34 mouse cellular contexts compared by ENCODE assay signal in genomic region chr16:94268205-94268604, GRCm38 (mm10). TPM values are rescaled to one million over a fixed set of nuclear protein-coding genes. Genes with fewer than 3 reads are reported as not detected.
DNase-seq lines count a peak whose midpoint lies in the region; ATAC-seq and TF ChIP-seq lines count a peak whose summit lies in the region.
"Had no signal": no experiment of that assay in that cellular context is flagged by ENCODE, and none has a peak within 500 bp of the region (broad histone marks: within the 10 kb centered on the region; RNA-seq: fewer than 3 reads in every experiment).

No protein-coding gene starts in this region.

- no peak for TF ChIP-seq CTCF in CH12.LX (conservative IDR thresholded peaks at IDR 0.05 in 1 of 2, IDR thresholded peaks at IDR 0.05 in 1 of 2; ENCODE audit: low read depth in 2 of 2, low read length in 2 of 2)

- no peak overlapping the region for H3K4me3 ChIP-seq in kidney, embryonic 16.5 days (ENCODE audit: low read length)
- H3K4me3 ChIP-seq in CH12.LX (replicated peaks in 1 of 3; ENCODE audit: low read depth in 2 of 3, low read length in 2 of 3, poor library complexity in 1 of 3) = no peak overlapping the region
- no peak overlapping the region for H3K4me3 ChIP-seq in forebrain, embryonic 10.5 days
- H3K4me3 ChIP-seq: embryonic facial prominence, embryonic 13.5 days; heart, embryonic 13.5 days; intestine, embryonic 15.5 days; limb, embryonic 13.5 days; lung, embryonic 15.5 days; neural tube, embryonic 12.5 days had no signal

- TF ChIP-seq EP300 in CH12.LX (IDR thresholded peaks at IDR 0.05; ENCODE audit: low read length) = no peak

- dilution Hi-C loops in CH12.LX (cut with MboI; ENCODE audit: extremely low pct_ligation_motif_present, extremely low pct_unique_long_range_greater_than_20kb, low sequenced_read_pairs) = no loop called here

- TF ChIP-seq POLR2A in CH12.LX (IDR thresholded peaks at IDR 0.05; ENCODE audit: low read depth, low read length) = no peak

- no peaks in the 10 kb centered on the region for H3K9me3 ChIP-seq in kidney, embryonic 16.5 days (ENCODE audit: low read length)
- H3K9me3 ChIP-seq in CH12.LX (replicated peaks; ENCODE audit: low read length) = no peaks in the 10 kb centered on the region
- no peaks in the 10 kb centered on the region for H3K9me3 ChIP-seq in forebrain, embryonic 10.5 days
- H3K9me3 ChIP-seq: embryonic facial prominence, embryonic 13.5 days; G1E; heart, embryonic 13.5 days; intestine, embryonic 15.5 days; limb, embryonic 13.5 days; lung, embryonic 15.5 days; neural tube, embryonic 12.5 days had no signal

- 0 out of 2 replicates have a peak overlapping the region, but pooled peaks have one; percentile 34 for H3K9ac ChIP-seq in kidney, embryonic 16.5 days (replicated peaks; ENCODE audit: low read length)
- no peak overlapping the region for H3K9ac ChIP-seq in CH12.LX (ENCODE audit: insufficient read depth, low read depth)
- H3K9ac ChIP-seq: embryonic facial prominence, embryonic 13.5 days; forebrain, postnatal 0 days; heart, embryonic 13.5 days; intestine, embryonic 15.5 days; limb, embryonic 13.5 days; lung, embryonic 15.5 days; neural tube, embryonic 12.5 days had no signal

- DNase-seq in kidney, adult 18-20 months = no peak
- peak; percentile 31 for DNase-seq in CH12.LX (ENCODE audit: extremely low read depth)
- peak; percentile 38 for DNase-seq in naive thymus-derived CD4-positive, alpha-beta T cell, adult 2 months (ENCODE audit: low read depth)
- no peak for DNase-seq in gastrocnemius, postnatal 4 days (ENCODE audit: low spot score in 2 of 2)
- no peak for DNase-seq in adrenal gland, adult 8-10 months
- DNase-seq in forebrain, embryonic 10.5 days (ENCODE audit: extremely low spot score, low spot score) = no peak
- DNase-seq: adrenal gland, postnatal 14 days; cerebellum, adult 11-12 months; cerebellum, adult 9-11 months; forebrain, postnatal 0 days; gastrocnemius, postnatal 10 days; heart, adult 18-20 months; heart, postnatal 14 days; kidney, adult 8-10 months; kidney, postnatal 14 days; layer of hippocampus, adult 9-11 months; lung, postnatal 36 days; right cerebral cortex, adult 18-20 months; spleen, adult 18-20 months; thymus, adult 18-20 months had no signal

- H3K4me2 ChIP-seq in kidney, embryonic 16.5 days (replicated peaks; ENCODE audit: low read depth, low read length) = no peak overlapping the region
- H3K4me2 ChIP-seq in CH12.LX (ENCODE audit: insufficient read depth, low read depth, poor library complexity, severe bottlenecking) = no peak overlapping the region
- H3K4me2 ChIP-seq: embryonic facial prominence, embryonic 13.5 days; heart, embryonic 13.5 days; intestine, embryonic 15.5 days; limb, embryonic 13.5 days; liver, embryonic 11.5 days; lung, embryonic 15.5 days; midbrain, embryonic 11.5 days; neural tube, embryonic 12.5 days had no signal

- H3K27me3 ChIP-seq in kidney, embryonic 16.5 days (ENCODE audit: insufficient read depth, low read length) = no peaks in the 10 kb centered on the region
- H3K27me3 ChIP-seq in CH12.LX (replicated peaks) = no peaks in the 10 kb centered on the region
- no peaks in the 10 kb centered on the region for H3K27me3 ChIP-seq in forebrain, embryonic 10.5 days (ENCODE audit: poor library complexity, severe bottlenecking)
- H3K27me3 ChIP-seq: embryonic facial prominence, embryonic 13.5 days; heart, embryonic 13.5 days; intestine, embryonic 15.5 days; lung, embryonic 15.5 days; neural tube, embryonic 12.5 days had no signal

- ATAC-seq in kidney, embryonic 16.5 days (ENCODE audit: low FRiP score, low TSS enrichment) = no peak
- ATAC-seq in granulocyte monocyte progenitor cell, adult 5-6 weeks (replicated peaks; ENCODE audit: poor library complexity, severe bottlenecking) = peak; percentile 79
- ATAC-seq: forebrain, postnatal 0 days; hindbrain, postnatal 0 days; intestine, embryonic 15.5 days; midbrain, embryonic 16.5 days had no signal

- no peak for TF ChIP-seq RAD21 in CH12.LX (IDR thresholded peaks at IDR 0.05; ENCODE audit: low read depth, low read length)

- no peak overlapping the region for H3K27ac ChIP-seq in kidney, embryonic 16.5 days (ENCODE audit: low read length)
- no peak overlapping the region for H3K27ac ChIP-seq in CH12.LX (ENCODE audit: insufficient read depth, low read depth)
- no peak overlapping the region for H3K27ac ChIP-seq in forebrain, embryonic 10.5 days
- H3K27ac ChIP-seq: embryonic facial prominence, embryonic 13.5 days; heart, embryonic 13.5 days; hindbrain, postnatal 0 days; intestine, embryonic 15.5 days; limb, embryonic 13.5 days; lung, embryonic 15.5 days; neural tube, embryonic 12.5 days; stomach, postnatal 0 days had no signal

- H3K4me1 ChIP-seq in kidney, embryonic 16.5 days (ENCODE audit: insufficient read depth, low read length) = peaks cover 4% of the 10 kb centered on the region; the same call in 1 of the 2 replicates
- peaks cover 8 to 17% of the 10 kb centered on the region in 2 experiments; a peak in 3 of 4 replicates for H3K4me1 ChIP-seq in CH12.LX (ENCODE audit: control insufficient read depth in 1 of 2, insufficient read depth in 2 of 2)
- H3K4me1 ChIP-seq in forebrain, embryonic 10.5 days = peaks cover 10% of the 10 kb centered on the region
- H3K4me1 ChIP-seq: neural tube, embryonic 12.5 days had no signal

- 64% methylated on average over 14 of the region's 14 CpGs for WGBS in kidney, embryonic 16.5 days
- 90% methylated on average over 14 of the region's 14 CpGs for WGBS in forebrain, embryonic 10.5 days

- no peaks in the 10 kb centered on the region for H3K79me2 ChIP-seq in CH12.LX (replicated peaks; ENCODE audit: control insufficient read depth, extremely low read depth, insufficient read depth, poor library complexity, severe bottlenecking)

- in situ Hi-C loops in CH12.LX (cut with MboI; ENCODE audit: low pct_ligation_motif_present, low pct_unique_long_range_greater_than_20kb, low sequenced_read_pairs) = loop anchor here (10.0 to 25.0 kb wide), 3 partner anchors 323 to 581 kb away; partner anchors contain the start of gene Cbr3

- 0 out of 2 replicates have a peak, but pooled peaks cover 4% of the 10 kb centered on the region for H3K36me3 ChIP-seq in kidney, embryonic 16.5 days (ENCODE audit: insufficient read depth, low read length)
- H3K36me3 ChIP-seq in CH12.LX (replicated peaks in 1 of 2; ENCODE audit: control insufficient read depth in 1 of 2, insufficient read depth in 1 of 2, low read length in 1 of 2) = peaks cover 22 to 63% of the 10 kb centered on the region in 2 experiments
- H3K36me3 ChIP-seq in forebrain, embryonic 10.5 days (replicated peaks) = peaks cover 18% of the 10 kb centered on the region
- H3K36me3 ChIP-seq: intestine, embryonic 15.5 days; lung, embryonic 15.5 days had no signal

TF ChIP-seq in CH12.LX, 34 proteins besides CTCF, POLR2A, EP300 and RAD21:
- TF ChIP-seq PAX5 (IDR thresholded peaks at IDR 0.05; ENCODE audit: low read length) = no peak
- TF ChIP-seq GABPA (IDR thresholded peaks at IDR 0.05; ENCODE audit: insufficient replicate concordance, low read depth, low read length) = no peak
- no peak for TF ChIP-seq ZMIZ1 (IDR thresholded peaks at IDR 0.05; ENCODE audit: low read depth, low read length)
- TF ChIP-seq MAX (IDR thresholded peaks at IDR 0.05; ENCODE audit: low read length) = no peak
- TF ChIP-seq BHLHE40 (IDR thresholded peaks at IDR 0.05; ENCODE audit: low read depth, low read length) = peak; percentile 24; the same call in 1 of the 2 replicates
- TF ChIP-seq USF2 (conservative IDR thresholded peaks at IDR 0.05; ENCODE audit: low read depth, low read length) = no peak
- no peak for TF ChIP-seq TBP (conservative IDR thresholded peaks at IDR 0.05; ENCODE audit: low read depth, low read length)

RNA-seq across cellular contexts. Expression of gene Hlcs, which starts 45.2 kb away (rescaled TPM):
- polyA plus RNA-seq in kidney, embryonic 16.5 days (2015; fragmentation: Nextera tagmentation; extraction: Ambion mirVana) = 8.9 and 10.5 TPM in 2 replicates
- total RNA-seq in CH12.LX (2012; rRNA removed) (7.8 and 9.4 TPM in 2 replicates), CH12.LX (2014; rRNA removed) (4.2 and 5.3 TPM in 2 replicates)
- polyA plus RNA-seq in CH12.LX (2012; ENCODE audit: insufficient read length, low read depth) = 11.3 and 12.5 TPM in 2 replicates
- total RNA-seq in granulocyte monocyte progenitor cell, adult 5-6 weeks (2014; fragmentation: Nextera tagmentation) = 6.9 and 11.7 TPM in 2 replicates
- 6.2 and 6.7 TPM in 2 replicates for total RNA-seq in granulocyte monocyte progenitor cell, adult 5-6 weeks (2017)
- total RNA-seq in gastrocnemius, postnatal 4 days (2021) = 10 to 100 TPM; 10.4 to 12.0 TPM
- 10 to 100 TPM; 20.7 to 31.7 (median 24.9) TPM for total RNA-seq in adrenal gland, adult 8-10 months (2022)
- 14.4 and 15.5 TPM in 2 replicates for polyA plus RNA-seq in forebrain, embryonic 10.5 days (2016; fragmentation: Nextera tagmentation; extraction: Ambion mirVana)

Comparison
In these comparisons a context has a peak if more than half of its experiments do, and no peak if none do; other contexts are left out.
1. DNase-seq: peak in CH12.LX (single experiment) and naive thymus-derived CD4-positive, alpha-beta T cell, adult 2 months (single experiment); none in kidney, adult 18-20 months (single experiment), gastrocnemius, postnatal 4 days (0 of 2), adrenal gland, adult 8-10 months (single experiment) and forebrain, embryonic 10.5 days (single experiment).